Mouse (Mus musculus): ENCODE measurements at regions not wholly inside any gene's neighbourhood (a gene's known extent, or its start where the extent isn't known, plus 50 kb on each side); places are given as distances from the start of the nearest gene placed in this dataset.

DNA sequence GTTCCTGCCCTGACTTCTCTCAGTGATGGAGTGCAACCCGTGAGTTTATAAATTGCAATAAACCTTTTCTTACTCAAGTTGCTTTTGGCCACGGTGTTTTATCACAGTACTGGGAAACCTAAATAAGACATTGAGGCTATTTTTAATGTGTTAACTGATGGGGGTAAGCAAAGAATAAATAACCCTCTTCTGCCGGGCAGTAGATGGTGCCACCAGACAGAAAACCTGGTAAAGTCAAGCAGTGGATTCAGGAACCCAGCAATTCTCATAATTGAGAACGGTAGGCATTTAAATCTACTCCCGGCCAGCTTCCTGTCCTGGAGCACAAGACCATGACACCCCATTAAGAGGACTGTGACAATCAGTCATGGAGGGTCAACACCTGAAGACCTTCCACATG, 136.5 kb downstream of the Snx19 start:
- Histone ChIP-seq H3K27ac (replicated peaks) (no peak overlapping the region), H3K4me2 (no peak overlapping the region), H3K27me3 (no peaks in the 10 kb centered on the region), H3K9me3 (no peaks in the 10 kb centered on the region), H3K4me1 (replicated peaks) (no peaks in the 10 kb centered on the region), H3K4me3 (no peak overlapping the region), H3K9ac (no peak overlapping the region), H3K36me3 (no peaks in the 10 kb centered on the region)
- 84% methylated on average over 5 of the region's 5 CpGs for WGBS
- no peak for ATAC-seq (ENCODE audit: low FRiP score, low read depth)

DNA sequence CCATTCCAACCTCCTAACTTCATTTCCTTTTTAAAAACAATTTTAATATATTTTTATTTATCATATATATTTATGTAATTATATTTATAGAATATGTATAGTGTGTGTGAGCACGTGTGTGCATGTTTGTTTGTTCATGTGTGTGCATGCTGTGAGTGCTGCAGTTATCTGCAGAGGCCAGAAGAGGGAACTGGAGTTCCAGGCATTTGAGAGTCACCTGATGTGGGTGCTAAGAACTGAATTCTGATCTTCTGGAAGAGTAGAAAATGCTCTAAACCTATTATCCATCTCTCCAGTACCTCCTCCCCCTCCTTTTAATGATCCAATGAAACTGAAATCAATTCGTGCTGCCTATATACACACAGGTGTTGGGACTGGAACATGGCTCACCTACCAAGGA, 128.0 kb downstream of the Snx19 start:
- WGBS = 78% methylated on average over 2 of the region's 2 CpGs
- Histone ChIP-seq H3K36me3 (no peaks in the 10 kb centered on the region), H3K27me3 (no peaks in the 10 kb centered on the region), H3K4me3 (no peak overlapping the region), H3K9me3 (no peaks in the 10 kb centered on the region), H3K4me1 (replicated peaks) (no peaks in the 10 kb centered on the region), H3K27ac (replicated peaks) (no peak overlapping the region), H3K4me2 (no peak overlapping the region), H3K9ac (no peak overlapping the region)
- ATAC-seq (ENCODE audit: low FRiP score, low read depth) = no peak

DNA sequence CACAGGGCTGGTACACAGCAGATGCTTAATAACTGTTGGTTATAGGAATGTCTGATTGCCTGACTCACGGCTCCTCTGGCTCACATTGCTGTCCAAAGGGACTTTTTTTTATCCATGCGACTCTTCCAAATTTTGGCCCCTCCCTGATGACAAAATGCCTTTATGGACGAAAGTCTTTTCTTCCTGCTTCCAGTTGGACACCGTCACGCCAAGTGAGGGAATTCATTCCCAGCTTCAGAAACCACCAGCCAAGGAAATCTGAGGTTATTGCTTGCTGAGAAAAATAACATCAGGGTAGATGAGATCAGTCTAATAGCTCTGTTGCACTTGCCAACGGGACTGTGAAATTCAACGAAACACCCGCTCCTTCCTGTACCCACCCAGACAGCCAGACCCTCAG, 125.8 kb downstream of the Snx19 start:
- Histone ChIP-seq H3K4me3 (no peak overlapping the region), H3K27ac (replicated peaks) (no peak overlapping the region), H3K4me1 (replicated peaks) (no peaks in the 10 kb centered on the region), H3K36me3 (no peaks in the 10 kb centered on the region), H3K4me2 (no peak overlapping the region), H3K27me3 (no peaks in the 10 kb centered on the region), H3K9me3 (no peaks in the 10 kb centered on the region), H3K9ac (no peak overlapping the region)
- ATAC-seq (ENCODE audit: low FRiP score, low read depth) = no peak
- 88% methylated on average over 8 of the region's 8 CpGs for WGBS

DNA sequence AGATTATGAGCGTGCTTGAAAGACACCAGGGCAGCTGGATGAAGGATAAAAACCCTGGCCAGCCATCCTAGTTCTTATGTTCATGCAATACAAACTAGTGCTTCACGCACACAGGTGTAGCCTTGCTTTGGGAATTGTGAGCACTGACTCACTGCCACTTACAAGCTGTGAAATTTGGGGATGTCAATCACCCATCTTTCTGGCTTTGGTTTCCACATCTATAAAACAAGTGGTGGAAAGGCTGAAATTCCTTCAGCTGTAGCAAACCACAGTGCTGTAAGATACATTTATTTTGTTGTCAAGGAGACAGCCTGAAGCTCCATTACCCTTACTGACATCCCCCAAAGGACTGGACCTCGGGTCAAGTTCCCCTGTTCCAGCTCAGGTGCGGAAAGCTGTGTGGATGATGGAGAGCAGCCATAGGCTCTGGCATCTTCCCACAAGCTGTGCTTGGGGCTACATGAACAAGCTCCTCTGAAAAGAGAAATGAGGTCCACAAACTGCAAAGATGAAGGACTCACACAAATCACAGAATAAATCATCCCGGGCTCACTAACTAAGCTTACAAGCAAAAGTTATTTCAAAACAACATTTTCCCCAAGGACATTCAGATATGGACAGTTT, 123.1 kb downstream of the Snx19 start:
- Histone ChIP-seq H3K9ac (no peak overlapping the region), H3K4me3 (no peak overlapping the region), H3K4me1 (replicated peaks) (no peaks in the 10 kb centered on the region), H3K36me3 (no peaks in the 10 kb centered on the region), H3K4me2 (no peak overlapping the region), H3K27ac (replicated peaks) (no peak overlapping the region), H3K9me3 (no peaks in the 10 kb centered on the region), H3K27me3 (no peaks in the 10 kb centered on the region)
- WGBS = 88% methylated on average over 5 of the region's 5 CpGs
- ATAC-seq (ENCODE audit: low FRiP score, low read depth) = no peak

DNA sequence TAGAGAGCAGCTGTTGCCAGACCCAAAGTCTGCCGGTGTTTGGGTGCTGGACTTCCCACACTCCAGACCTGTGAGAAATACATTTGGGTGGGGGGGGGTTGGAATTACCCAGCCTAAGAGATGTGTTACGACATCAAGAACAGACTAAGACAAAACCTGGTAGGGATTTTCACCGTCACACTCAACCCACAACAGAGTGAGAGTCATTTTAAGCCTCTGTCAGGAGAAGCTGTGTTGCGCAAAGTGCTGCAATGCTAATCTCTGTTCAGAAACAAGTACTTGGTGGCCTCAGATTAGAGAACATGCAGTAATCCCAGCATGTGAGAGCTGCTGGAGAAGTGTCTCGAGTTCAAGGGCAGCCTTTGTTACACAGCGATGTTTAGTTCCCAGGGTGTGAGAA, 113.0 kb downstream of the Snx19 start:
- ATAC-seq (ENCODE audit: low FRiP score, low read depth) = no peak

DNA sequence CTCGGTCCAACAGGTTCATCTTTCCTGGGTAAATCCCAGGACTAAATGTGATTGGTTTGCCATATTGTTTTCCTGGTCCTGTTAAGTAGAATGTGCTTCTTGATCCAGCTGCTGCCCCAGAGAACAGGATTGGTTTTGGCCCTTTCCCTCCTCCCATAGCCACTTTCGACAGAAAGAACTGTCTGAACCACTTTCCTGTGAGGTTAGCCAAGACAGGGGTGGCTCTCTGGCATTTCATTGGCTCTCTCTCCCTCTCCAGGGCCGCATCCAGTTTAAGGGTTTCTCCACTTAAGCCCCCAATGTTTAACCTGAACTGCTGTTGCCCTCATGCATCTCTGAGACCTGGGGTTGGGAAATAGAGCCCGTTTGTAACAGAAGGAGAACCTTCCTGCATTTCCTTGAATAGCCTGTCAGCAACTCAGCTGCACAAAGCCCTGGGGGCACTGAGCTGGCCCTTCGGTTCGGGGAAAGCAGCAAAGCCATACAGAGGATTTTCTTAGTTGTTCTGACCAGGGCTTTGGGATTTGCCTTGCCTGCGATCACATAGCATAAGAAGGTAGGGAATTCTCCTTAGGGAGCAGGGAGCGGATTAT, 109.7 kb downstream of the Snx19 start:
- H3K36me3 ChIP-seq = no peaks in the 10 kb centered on the region
- 62% methylated on average over 8 of the region's 8 CpGs for WGBS

More for the DNA sequence above, 113.0 kb downstream of the Snx19 start:
- no peaks in the 10 kb centered on the region for H3K36me3 ChIP-seq
- H3K4me1 ChIP-seq (replicated peaks) = peaks cover 2% of the 10 kb centered on the region; the same call in 1 of the 2 replicates
- H3K4me2 ChIP-seq = no peak overlapping the region
- 94% methylated on average over 6 of the region's 6 CpGs for WGBS
- no peaks in the 10 kb centered on the region for H3K27me3 ChIP-seq
- H3K9me3 ChIP-seq = no peaks in the 10 kb centered on the region
- H3K4me3 ChIP-seq = no peak overlapping the region
- no peak overlapping the region for H3K27ac ChIP-seq (replicated peaks)
- H3K9ac ChIP-seq = no peak overlapping the region

DNA sequence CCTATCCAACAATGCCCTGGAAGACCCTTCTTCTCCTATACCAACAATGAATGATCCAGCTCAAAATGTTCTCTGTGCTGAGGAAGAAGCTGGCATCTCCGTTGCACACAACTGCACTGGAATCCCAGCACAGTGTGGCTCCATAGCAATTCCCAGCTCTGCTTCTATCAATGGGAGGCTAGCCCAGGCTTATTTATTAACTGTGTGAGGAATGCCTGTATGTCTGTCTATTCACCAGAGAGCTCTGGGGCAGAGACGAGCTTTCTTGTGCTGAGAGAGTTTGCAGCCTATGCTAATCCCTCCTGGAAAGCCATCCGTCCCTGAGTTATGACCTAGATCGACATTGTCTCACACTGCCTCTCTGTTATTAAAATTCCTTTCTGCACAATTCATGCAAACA, 108.1 kb downstream of the Snx19 start:
- no peaks in the 10 kb centered on the region for H3K9me3 ChIP-seq
- no peak for ATAC-seq (ENCODE audit: low FRiP score, low read depth)
- H3K4me2 ChIP-seq = no peak overlapping the region
- H3K36me3 ChIP-seq = no peaks in the 10 kb centered on the region
- no peak overlapping the region for H3K4me3 ChIP-seq
- peaks cover 18% of the 10 kb centered on the region for H3K4me1 ChIP-seq (replicated peaks)
- no peak overlapping the region for H3K27ac ChIP-seq (replicated peaks)
- 54% methylated on average over 4 of the region's 4 CpGs for WGBS
- H3K9ac ChIP-seq = no peak overlapping the region
- H3K27me3 ChIP-seq = no peaks in the 10 kb centered on the region

More for the DNA sequence above, 109.7 kb downstream of the Snx19 start:
- Histone ChIP-seq H3K9me3 (no peaks in the 10 kb centered on the region), H3K9ac (no peak overlapping the region), H3K4me2 (no peak overlapping the region), H3K4me1 (replicated peaks) (peaks cover 18% of the 10 kb centered on the region), H3K27me3 (no peaks in the 10 kb centered on the region), H3K4me3 (no peak overlapping the region), H3K27ac (replicated peaks) (no peak overlapping the region)
- ATAC-seq (ENCODE audit: low FRiP score, low read depth) = no peak

DNA sequence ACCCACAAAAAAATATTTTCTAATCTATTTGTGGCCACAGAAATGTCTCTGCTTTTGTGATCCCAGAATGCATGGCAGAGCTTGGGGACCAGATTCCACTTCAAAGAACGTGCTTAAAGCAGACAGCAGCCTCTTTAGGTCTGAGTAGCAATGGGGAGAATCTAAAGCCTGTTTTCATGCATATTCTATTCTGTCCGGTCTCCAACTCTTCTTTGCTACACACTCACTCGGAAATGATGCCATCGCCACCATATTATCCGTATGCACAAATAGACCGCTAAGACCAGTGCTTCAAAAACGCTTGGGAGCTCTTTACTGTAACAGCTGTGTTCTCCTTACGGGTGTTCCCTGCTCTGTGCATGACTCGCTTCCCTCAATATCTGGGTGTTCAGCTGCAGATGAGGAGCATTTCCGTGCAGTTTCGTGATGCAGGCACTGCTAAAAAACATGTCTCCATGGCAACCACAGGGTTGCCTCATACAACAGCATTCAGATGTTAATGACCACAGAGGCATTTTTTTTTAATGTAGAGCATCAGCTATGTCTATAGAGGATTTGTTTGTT, 107.0 kb downstream of the Snx19 start:
- Histone ChIP-seq H3K27ac (replicated peaks) (peak overlapping the region; percentile 76), H3K4me1 (replicated peaks) (peaks cover 18% of the 10 kb centered on the region), H3K9ac (no peak overlapping the region), H3K36me3 (no peaks in the 10 kb centered on the region), H3K4me3 (no peak overlapping the region), H3K4me2 (0 out of 2 replicates have a peak overlapping the region, but pooled peaks have one; percentile 20), H3K27me3 (no peaks in the 10 kb centered on the region), H3K9me3 (no peaks in the 10 kb centered on the region)
- 29% methylated on average over 11 of the region's 11 CpGs for WGBS
- ATAC-seq (ENCODE audit: low FRiP score, low read depth) = peak; percentile 91

DNA sequence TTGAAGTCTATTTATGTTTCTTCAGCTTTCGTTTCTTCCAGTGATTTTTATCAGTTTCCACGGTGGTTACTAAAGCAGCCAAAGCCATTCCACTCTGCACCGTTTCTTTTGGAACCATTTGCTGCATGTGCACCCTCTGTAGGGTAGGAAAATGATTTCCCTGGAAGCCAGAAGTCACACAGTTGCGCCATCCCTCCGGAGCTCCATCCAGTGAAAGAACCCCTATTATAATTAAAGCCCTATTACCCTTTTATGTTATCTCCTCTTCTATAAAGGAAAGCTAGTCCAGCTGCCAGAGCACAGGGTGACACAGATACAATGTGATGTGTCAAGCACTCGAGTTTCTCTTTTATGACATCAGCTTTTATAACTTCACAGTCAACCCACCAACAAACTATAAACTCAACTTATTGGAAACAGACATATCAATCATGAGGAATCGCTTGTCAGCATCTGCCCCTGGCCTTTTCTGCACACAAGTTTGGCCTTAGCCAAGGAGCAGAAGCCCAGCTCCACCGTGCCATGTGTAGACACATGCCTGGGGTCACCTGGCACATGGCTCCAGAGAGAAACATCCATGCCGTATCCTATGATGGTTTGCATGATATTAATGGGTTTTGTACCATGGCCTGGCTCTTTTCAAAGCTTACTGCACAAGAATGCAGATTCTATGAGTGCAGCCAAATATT, 106.3 kb downstream of the Snx19 start:
- Histone ChIP-seq H3K4me3 (no peak overlapping the region), H3K9ac (no peak overlapping the region), H3K4me1 (replicated peaks) (peaks cover 18% of the 10 kb centered on the region), H3K4me2 (no peak overlapping the region), H3K27ac (replicated peaks) (peak overlapping the region; percentile 76), H3K9me3 (no peaks in the 10 kb centered on the region), H3K36me3 (no peaks in the 10 kb centered on the region), H3K27me3 (no peaks in the 10 kb centered on the region)
- WGBS = 66% methylated on average over 9 of the region's 9 CpGs
- ATAC-seq (ENCODE audit: low FRiP score, low read depth) = peak; percentile 19; the same call in 1 of the 2 replicates

DNA sequence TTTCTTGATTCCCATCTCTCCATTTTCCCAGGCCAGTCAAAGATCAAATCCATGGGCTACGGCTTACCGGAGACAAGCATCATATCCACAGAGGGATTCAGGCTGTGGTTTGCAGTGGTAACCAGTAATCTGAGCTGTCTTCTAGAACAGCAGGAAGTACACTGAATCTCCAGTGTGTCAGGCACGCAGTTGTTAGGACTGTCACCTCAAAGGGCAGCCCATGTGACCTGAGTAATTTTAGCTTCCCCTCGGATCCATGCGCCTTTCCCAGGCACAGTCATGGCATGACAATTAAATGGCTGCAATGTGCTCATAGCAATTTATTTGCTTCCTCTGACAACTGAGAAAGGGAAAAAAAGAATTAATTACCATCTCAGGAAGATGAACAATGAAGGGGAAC, 98.2 kb downstream of the Snx19 start:
- no peak for ATAC-seq (ENCODE audit: low FRiP score, low read depth)
- no peaks in the 10 kb centered on the region for H3K36me3 ChIP-seq
- H3K4me2 ChIP-seq = no peak overlapping the region
- no peaks in the 10 kb centered on the region for H3K9me3 ChIP-seq
- no peak overlapping the region for H3K9ac ChIP-seq
- WGBS = 54% methylated on average over 5 of the region's 5 CpGs
- H3K27ac ChIP-seq (replicated peaks) = no peak overlapping the region
- no peaks in the 10 kb centered on the region for H3K27me3 ChIP-seq
- H3K4me1 ChIP-seq (replicated peaks) = peaks cover 16% of the 10 kb centered on the region
- H3K4me3 ChIP-seq = no peak overlapping the region

DNA sequence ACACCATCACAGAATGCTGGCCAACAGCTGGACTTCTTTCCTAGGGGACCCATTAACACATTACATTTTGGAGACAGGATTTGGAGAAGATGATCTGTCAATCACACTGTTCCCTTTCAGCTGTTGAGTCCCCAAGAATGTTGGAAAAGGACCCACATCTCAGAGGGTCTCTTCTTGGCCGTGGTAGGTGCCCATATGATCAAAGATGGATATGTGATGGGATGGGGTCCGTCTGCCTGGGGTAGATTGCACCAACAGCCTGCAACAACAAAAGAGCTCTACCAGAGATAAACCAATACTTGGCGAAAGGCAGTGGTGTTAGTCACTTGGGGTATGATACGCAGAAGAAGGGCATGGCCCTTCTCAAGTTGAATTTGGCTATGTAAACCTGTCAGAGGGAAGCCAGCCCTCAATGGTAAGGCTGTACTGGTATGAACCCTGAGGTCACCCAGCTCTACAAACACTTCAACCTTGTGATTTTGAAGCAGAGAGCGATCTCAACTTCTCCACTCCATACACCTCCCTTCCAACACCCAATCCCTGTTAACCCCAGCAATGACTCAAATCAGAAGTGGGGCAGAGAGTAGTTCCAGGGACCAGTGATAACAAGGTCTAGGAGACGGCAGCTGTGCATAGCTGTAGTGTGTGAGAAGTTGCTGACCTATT, 97.6 kb downstream of the Snx19 start:
- no peaks in the 10 kb centered on the region for H3K9me3 ChIP-seq
- H3K4me3 ChIP-seq = no peak overlapping the region
- H3K27me3 ChIP-seq = no peaks in the 10 kb centered on the region
- H3K9ac ChIP-seq = no peak overlapping the region
- peaks cover 16% of the 10 kb centered on the region for H3K4me1 ChIP-seq (replicated peaks)
- H3K4me2 ChIP-seq = no peak overlapping the region
- no peak overlapping the region for H3K27ac ChIP-seq (replicated peaks)
- 93% methylated on average over 6 of the region's 6 CpGs for WGBS
- no peak for ATAC-seq (ENCODE audit: low FRiP score, low read depth)
- H3K36me3 ChIP-seq = no peaks in the 10 kb centered on the region

DNA sequence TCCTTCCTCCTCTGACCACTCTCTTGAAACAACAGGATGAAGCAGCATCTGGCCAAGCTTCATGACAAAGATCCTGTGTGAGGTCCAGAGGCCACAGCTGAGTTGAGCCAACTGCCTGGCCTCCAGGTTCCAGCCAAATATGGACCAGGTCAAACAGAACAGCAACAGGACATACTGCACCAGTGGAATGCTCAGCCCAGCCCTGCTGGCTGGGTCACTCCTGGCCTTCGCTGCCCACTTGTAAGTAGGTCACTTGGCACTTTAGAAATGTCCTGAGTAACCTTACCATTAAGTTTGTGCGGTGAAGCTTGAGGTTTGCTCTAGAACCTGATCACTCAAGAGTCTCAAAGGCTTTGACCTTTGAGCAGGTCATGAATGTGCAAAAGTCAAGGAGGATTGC, 96.9 kb downstream of the Snx19 start:
- Histone ChIP-seq H3K27me3 (no peaks in the 10 kb centered on the region), H3K9ac (no peak overlapping the region), H3K4me3 (no peak overlapping the region), H3K36me3 (no peaks in the 10 kb centered on the region), H3K4me2 (no peak overlapping the region), H3K4me1 (replicated peaks) (peaks cover 16% of the 10 kb centered on the region), H3K9me3 (no peaks in the 10 kb centered on the region), H3K27ac (replicated peaks) (no peak overlapping the region)
- WGBS = 83% methylated on average over 2 of the region's 2 CpGs
- ATAC-seq (ENCODE audit: low FRiP score, low read depth) = no peak
